Mouse (Mus musculus): ENCODE results near the gene Spib. TPM values are rescaled to one million over a fixed set of nuclear protein-coding genes. Genes with fewer than 3 reads are reported as not detected.
A peak's percentile ranks its signal among the peaks of the same experiment; 100 is the strongest.

The Spib gene
- polyA plus RNA-seq, 1 experiment from 2014 or later: 0.60 TPM

- no peak overlapping the region for H3K4me3 ChIP-seq
- H3K27me3 ChIP-seq: peaks cover 70% of the 10 kb centered on the region
- H3K27ac ChIP-seq: no peak overlapping the region
- H3K36me3 ChIP-seq: no peaks in the 10 kb centered on the region
- ATAC-seq (ENCODE audit: insufficient number of reproducible peaks, insufficient read depth, low FRiP score, low TSS enrichment, low read depth): no peak
- H3K9me3 ChIP-seq: no peaks in the 10 kb centered on the region
- WGBS: 46% methylated on average over 2 of the region's 2 CpGs
- H3K9ac ChIP-seq: no peak overlapping the region
- H3K4me1 ChIP-seq: peaks cover 24% of the 10 kb centered on the region
- H3K4me2 ChIP-seq: no peak overlapping the region
These were observed 8.8 kb downstream of the Spib start for GRCm38 (mm10) chr7:44523056-44523455.

GRCm38 (mm10) chr7:44521710-44522109 lies 10.2 kb downstream of the Spib start:
- H3K9ac ChIP-seq: peak overlapping the region; percentile 44; the same call in 1 of the 2 replicates
- no peaks in the 10 kb centered on the region for H3K9me3 ChIP-seq
- H3K36me3 ChIP-seq: no peaks in the 10 kb centered on the region
- H3K27ac ChIP-seq: no peak overlapping the region
- no peak overlapping the region for H3K4me3 ChIP-seq
- H3K4me1 ChIP-seq: peaks cover 18% of the 10 kb centered on the region
- H3K4me2 ChIP-seq: peak overlapping the region; percentile 49
- no peak for ATAC-seq (ENCODE audit: insufficient number of reproducible peaks, insufficient read depth, low FRiP score, low TSS enrichment, low read depth)
- WGBS: 3% methylated on average over 20 of the region's 20 CpGs
- H3K27me3 ChIP-seq: peaks cover 64% of the 10 kb centered on the region

- no peaks in the 10 kb centered on the region for H3K9me3 ChIP-seq
- H3K4me1 ChIP-seq: peaks cover 18% of the 10 kb centered on the region
- H3K9ac ChIP-seq: no peak overlapping the region
- no peak for ATAC-seq (ENCODE audit: insufficient number of reproducible peaks, insufficient read depth, low FRiP score, low TSS enrichment, low read depth)
- no peaks in the 10 kb centered on the region for H3K36me3 ChIP-seq
- 72% methylated on average over 3 of the region's 3 CpGs for WGBS
- no peak overlapping the region for H3K4me3 ChIP-seq
- H3K27ac ChIP-seq: no peak overlapping the region
- H3K27me3 ChIP-seq: peaks cover 59% of the 10 kb centered on the region
- H3K4me2 ChIP-seq: no peak overlapping the region
These were observed 10.9 kb downstream of the Spib start for GRCm38 (mm10) chr7:44520990-44521389.

GRCm38 (mm10) chr7:44519240-44519913 lies 12.5 kb downstream of the Spib start:
- WGBS: 69% methylated on average over 9 of the region's 9 CpGs
- H3K36me3 ChIP-seq: no peaks in the 10 kb centered on the region
- peaks cover 50% of the 10 kb centered on the region for H3K27me3 ChIP-seq

GRCm38 (mm10) chr7:44507491-44507890 lies 24.4 kb downstream of the Spib start:
- H3K9ac ChIP-seq: no peak overlapping the region
- no peak overlapping the region for H3K4me3 ChIP-seq
- no peak overlapping the region for H3K27ac ChIP-seq
- H3K9me3 ChIP-seq: no peaks in the 10 kb centered on the region
- H3K36me3 ChIP-seq: no peaks in the 10 kb centered on the region
- no peak overlapping the region for H3K4me2 ChIP-seq
- no peaks in the 10 kb centered on the region for H3K4me1 ChIP-seq
- peaks cover 17% of the 10 kb centered on the region for H3K27me3 ChIP-seq
- no peak for ATAC-seq (ENCODE audit: insufficient number of reproducible peaks, insufficient read depth, low FRiP score, low TSS enrichment, low read depth)

More at GRCm38 (mm10) chr7:44519240-44519913, 12.5 kb downstream of the Spib start:
- H3K9ac ChIP-seq: no peak overlapping the region
- no peaks in the 10 kb centered on the region for H3K9me3 ChIP-seq
- H3K4me2 ChIP-seq: no peak overlapping the region
- no peak overlapping the region for H3K4me3 ChIP-seq
- no peak for ATAC-seq (ENCODE audit: insufficient number of reproducible peaks, insufficient read depth, low FRiP score, low TSS enrichment, low read depth)
- no peak overlapping the region for H3K27ac ChIP-seq
- H3K4me1 ChIP-seq: peaks cover 6% of the 10 kb centered on the region

- Histone ChIP-seq H3K27ac (no peak overlapping the region), H3K36me3 (no peaks in the 10 kb centered on the region), H3K4me1 (peaks cover 7% of the 10 kb centered on the region), H3K9me3 (no peaks in the 10 kb centered on the region), H3K27me3 (peaks cover 8% of the 10 kb centered on the region; the same call in 1 of the 2 replicates), H3K4me3 (no peak overlapping the region), H3K9ac (no peak overlapping the region), H3K4me2 (no peak overlapping the region)
- ATAC-seq (ENCODE audit: insufficient number of reproducible peaks, insufficient read depth, low FRiP score, low TSS enrichment, low read depth): no peak
- WGBS: 41% methylated on average over 5 of the region's 5 CpGs
These were observed 30.2 kb downstream of the Spib start for GRCm38 (mm10) chr7:44501563-44502115.

GRCm38 (mm10) chr7:44500046-44500445 lies 31.8 kb downstream of the Spib start:
- 64% methylated on average over 20 of the region's 20 CpGs for WGBS
- H3K4me1 ChIP-seq: peaks cover 14% of the 10 kb centered on the region

GRCm38 (mm10) chr7:44498922-44499321 lies 32.9 kb downstream of the Spib start:
- Histone ChIP-seq H3K27ac (no peak overlapping the region), H3K4me3 (no peak overlapping the region), H3K4me2 (no peak overlapping the region), H3K27me3 (peaks cover 5% of the 10 kb centered on the region; the same call in 1 of the 2 replicates), H3K9me3 (no peaks in the 10 kb centered on the region), H3K4me1 (peaks cover 19% of the 10 kb centered on the region), H3K9ac (no peak overlapping the region), H3K36me3 (peaks cover 8% of the 10 kb centered on the region; the same call in 1 of the 2 replicates)
- WGBS: 64% methylated on average over 1 of the region's 1 CpGs
- ATAC-seq (ENCODE audit: insufficient number of reproducible peaks, insufficient read depth, low FRiP score, low TSS enrichment, low read depth): no peak

More at GRCm38 (mm10) chr7:44500046-44500445, 31.8 kb downstream of the Spib start:
- Histone ChIP-seq H3K9me3 (no peaks in the 10 kb centered on the region), H3K27me3 (peaks cover 5% of the 10 kb centered on the region; the same call in 1 of the 2 replicates), H3K9ac (no peak overlapping the region), H3K4me3 (no peak overlapping the region), H3K36me3 (no peaks in the 10 kb centered on the region), H3K27ac (no peak overlapping the region), H3K4me2 (no peak overlapping the region)
- no peak for ATAC-seq (ENCODE audit: insufficient number of reproducible peaks, insufficient read depth, low FRiP score, low TSS enrichment, low read depth)

GRCm38 (mm10) chr7:44497361-44498055 lies 34.4 kb downstream of the Spib start:
- WGBS: 81% methylated on average over 10 of the region's 10 CpGs
- H3K36me3 ChIP-seq: peaks cover 23% of the 10 kb centered on the region
- H3K4me2 ChIP-seq: peak overlapping the region; percentile 84
- H3K4me3 ChIP-seq: peak overlapping the region; percentile 63
- peaks cover 5% of the 10 kb centered on the region; the same call in 1 of the 2 replicates for H3K27me3 ChIP-seq
- H3K27ac ChIP-seq: 0 out of 2 replicates have a peak overlapping the region, but pooled peaks have one; percentile 94
- H3K4me1 ChIP-seq: peaks cover 19% of the 10 kb centered on the region
- H3K9me3 ChIP-seq: no peaks in the 10 kb centered on the region
- H3K9ac ChIP-seq: peak overlapping the region; percentile 86
- ATAC-seq (ENCODE audit: insufficient number of reproducible peaks, insufficient read depth, low FRiP score, low TSS enrichment, low read depth): no peak

- peak overlapping the region; percentile 86 for H3K9ac ChIP-seq
- peaks cover 5% of the 10 kb centered on the region; the same call in 1 of the 2 replicates for H3K27me3 ChIP-seq
- H3K4me1 ChIP-seq: peaks cover 19% of the 10 kb centered on the region
- peak overlapping the region; percentile 84 for H3K4me2 ChIP-seq
- peak overlapping the region; percentile 63 for H3K4me3 ChIP-seq
- H3K9me3 ChIP-seq: no peaks in the 10 kb centered on the region
- no peak; the same call in 1 of the 2 replicates for ATAC-seq (ENCODE audit: insufficient number of reproducible peaks, insufficient read depth, low FRiP score, low TSS enrichment, low read depth)
- 1% methylated on average over 26 of the region's 26 CpGs for WGBS
- H3K27ac ChIP-seq: peak overlapping the region; percentile 94
- peaks cover 30% of the 10 kb centered on the region for H3K36me3 ChIP-seq
These were observed 35.1 kb downstream of the Spib start for GRCm38 (mm10) chr7:44496771-44497109.

GRCm38 (mm10) chr7:44495992-44496770 lies 35.7 kb downstream of the Spib start, which contains the start of the genes Emc10 and Fam71e1:
TSS of gene Emc10 (minus strand) at chr7:44496529.
TSS of gene Fam71e1 (plus strand) at chr7:44496581.
- under 1% methylated on average over 58 of the region's 58 CpGs for whole genome bisulfite sequencing
- peaks cover 19% of the 10 kb centered on the region for H3K4me1 ChIP-seq
- ATAC-seq (ENCODE audit: insufficient number of reproducible peaks, insufficient read depth, low FRiP score, low TSS enrichment, low read depth): peak; percentile 89
- peaks cover 36% of the 10 kb centered on the region for H3K36me3 ChIP-seq
- H3K27me3 ChIP-seq: peaks cover 5% of the 10 kb centered on the region; the same call in 1 of the 2 replicates
- H3K9ac ChIP-seq: peak within 1 kb of the TSS; percentile 86
- no peaks in the 10 kb centered on the region for H3K9me3 ChIP-seq
- H3K27ac ChIP-seq: peak within 1 kb of the TSS; percentile 94
- H3K4me2 ChIP-seq: peak within 1 kb of the TSS; percentile 84
- peak within 1 kb of the TSS; percentile 63 for H3K4me3 ChIP-seq

All from embryonic facial prominence, embryonic 13.5 days (tissue).